In the genomic region with DNA sequence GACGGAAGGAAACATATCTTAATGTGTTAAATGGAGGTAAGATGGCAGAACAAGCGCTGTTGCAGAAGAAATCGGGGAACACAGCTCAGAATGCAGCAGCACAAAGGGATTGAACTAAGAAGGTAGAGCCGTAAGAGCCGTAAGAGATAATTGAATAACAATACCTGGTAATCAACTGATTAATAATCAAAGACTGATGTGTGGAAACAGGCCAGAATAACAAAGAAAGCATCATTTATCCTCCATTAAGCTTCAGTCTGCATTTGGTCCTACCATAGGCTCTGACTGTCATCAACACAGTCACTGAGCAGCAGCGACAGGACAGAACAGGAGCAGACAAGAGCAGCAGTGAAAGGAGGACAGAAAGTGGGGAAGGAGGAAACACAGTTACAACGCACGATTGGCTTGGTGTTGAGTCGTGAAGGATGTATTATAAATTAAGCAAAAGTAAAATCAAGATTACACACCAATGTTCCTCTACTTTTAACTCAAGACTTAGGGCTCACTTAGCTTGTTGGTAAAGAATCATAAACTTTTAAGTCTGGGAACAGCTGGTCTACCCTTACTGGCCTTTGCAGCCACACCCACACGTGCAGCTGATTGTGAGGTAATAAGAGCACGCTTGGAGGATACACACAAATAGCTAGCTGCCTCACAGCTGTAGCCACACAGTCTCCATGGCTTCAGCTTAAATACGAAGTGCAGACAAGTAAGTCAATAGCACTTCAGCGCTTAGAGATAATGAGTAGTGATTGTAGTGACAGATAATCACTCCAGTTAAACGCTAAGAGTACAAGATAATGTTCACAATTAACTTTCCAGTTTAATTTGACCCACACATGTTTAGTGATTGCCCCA, we compare ENCODE assay signal across 14 mouse cellular contexts. TPM values are rescaled to one million over a fixed set of nuclear protein-coding genes. Genes with fewer than 3 reads are reported as not detected.
A peak's percentile ranks its signal among the peaks of the same experiment; 100 is the strongest.
DNase-seq lines count a peak whose midpoint lies in the region; ATAC-seq lines count a peak whose summit lies in the region.
"Had no signal": no experiment of that assay in that cellular context is flagged by ENCODE, and none has a peak within 500 bp of the region (broad histone marks: within the 10 kb centered on the region; RNA-seq: fewer than 3 reads in every experiment).

No protein-coding gene starts in this region.

- WGBS in hindbrain, embryonic 11.5 days: 72% methylated on average over 14 of the region's 14 CpGs
- 65% methylated on average over 14 of the region's 14 CpGs for WGBS in hindbrain, embryonic 12.5 days
- 43% methylated on average over 14 of the region's 14 CpGs for WGBS in forebrain, embryonic 14.5 days

- no peak for DNase-seq in hindbrain, embryonic 11.5 days (ENCODE audit: low spot score)
- DNase-seq in ES-CJ7 (ENCODE audit: low read depth, low spot score): peak; percentile 28
- DNase-seq in MN1 (ENCODE audit: low spot score): peak; percentile 47
- DNase-seq in forebrain, embryonic 14.5 days (ENCODE audit: low spot score): peak; percentile 51
- no peak for DNase-seq in adrenal gland, postnatal 25 days
- DNase-seq in liver: no peak
- DNase-seq: lung, adult 2 months; right cerebral cortex, postnatal 4 days had no signal

- 0 out of 2 replicates have a peak, but pooled peaks cover 3% of the 10 kb centered on the region for H3K36me3 ChIP-seq in hindbrain, embryonic 11.5 days (ENCODE audit: control insufficient read depth, insufficient read depth, low read length)
- peaks cover 41% of the 10 kb centered on the region for H3K36me3 ChIP-seq in hindbrain, embryonic 12.5 days
- H3K36me3 ChIP-seq in forebrain, embryonic 14.5 days (ENCODE audit: control insufficient read depth, insufficient read depth, low read length): peaks cover 45% of the 10 kb centered on the region

- H3K4me2 ChIP-seq in hindbrain, embryonic 11.5 days (replicated peaks; ENCODE audit: low read depth, low read length): no peak overlapping the region
- no peak overlapping the region for H3K4me2 ChIP-seq in hindbrain, embryonic 12.5 days (replicated peaks)
- no peak overlapping the region for H3K4me2 ChIP-seq in forebrain, embryonic 14.5 days (ENCODE audit: low read length)
- H3K4me2 ChIP-seq: limb, embryonic 13.5 days had no signal

- H3K9ac ChIP-seq in hindbrain, embryonic 11.5 days (ENCODE audit: low read depth, low read length): no peak overlapping the region
- no peak overlapping the region for H3K9ac ChIP-seq in hindbrain, embryonic 12.5 days
- no peak overlapping the region for H3K9ac ChIP-seq in forebrain, embryonic 14.5 days (ENCODE audit: low read length)
- H3K9ac ChIP-seq: limb, embryonic 13.5 days had no signal

- peak; percentile 40; the same call in 1 of the 2 replicates for ATAC-seq in hindbrain, embryonic 11.5 days (ENCODE audit: low FRiP score)
- ATAC-seq in hindbrain, embryonic 12.5 days (ENCODE audit: low FRiP score): no peak
- ATAC-seq in forebrain, embryonic 14.5 days: peak; percentile 78
- ATAC-seq: Patski had no signal

- H3K27me3 ChIP-seq in hindbrain, embryonic 11.5 days (ENCODE audit: control insufficient read depth, insufficient read depth, low read length): no peaks in the 10 kb centered on the region
- no peaks in the 10 kb centered on the region for H3K27me3 ChIP-seq in hindbrain, embryonic 12.5 days
- no peaks in the 10 kb centered on the region for H3K27me3 ChIP-seq in forebrain, embryonic 14.5 days (replicated peaks; ENCODE audit: control insufficient read depth, insufficient read depth, low read length)
- H3K27me3 ChIP-seq: limb, embryonic 13.5 days; Patski had no signal

- no peak overlapping the region for H3K27ac ChIP-seq in hindbrain, embryonic 11.5 days (ENCODE audit: low read depth, low read length)
- H3K27ac ChIP-seq in hindbrain, embryonic 12.5 days: no peak overlapping the region; the same call in 1 of the 2 replicates
- no peak overlapping the region for H3K27ac ChIP-seq in forebrain, embryonic 14.5 days (ENCODE audit: low read depth, low read length)
- H3K27ac ChIP-seq: layer of hippocampus, adult 2 months; left cerebral cortex, adult 2 months; limb, embryonic 13.5 days; macrophage had no signal

- H3K4me3 ChIP-seq in hindbrain, embryonic 11.5 days (ENCODE audit: low read depth, low read length): no peak overlapping the region
- no peak overlapping the region for H3K4me3 ChIP-seq in hindbrain, embryonic 12.5 days
- H3K4me3 ChIP-seq in forebrain, embryonic 14.5 days (ENCODE audit: low read depth, low read length): no peak overlapping the region
- H3K4me3 ChIP-seq: layer of hippocampus, adult 2 months; left cerebral cortex, adult 2 months; limb, embryonic 13.5 days had no signal

- no peaks in the 10 kb centered on the region for H3K9me3 ChIP-seq in hindbrain, embryonic 11.5 days (ENCODE audit: control insufficient read depth, low read length)
- H3K9me3 ChIP-seq in hindbrain, embryonic 12.5 days (replicated peaks): no peaks in the 10 kb centered on the region
- H3K9me3 ChIP-seq in forebrain, embryonic 14.5 days (replicated peaks; ENCODE audit: control insufficient read depth, low read length): no peaks in the 10 kb centered on the region
- H3K9me3 ChIP-seq: limb, embryonic 13.5 days had no signal

- H3K4me1 ChIP-seq in hindbrain, embryonic 11.5 days (replicated peaks; ENCODE audit: control insufficient read depth, insufficient read depth, low read length): no peaks in the 10 kb centered on the region
- no peaks in the 10 kb centered on the region for H3K4me1 ChIP-seq in hindbrain, embryonic 12.5 days
- peaks cover 3% of the 10 kb centered on the region; the same call in 1 of the 2 replicates for H3K4me1 ChIP-seq in forebrain, embryonic 14.5 days (ENCODE audit: control insufficient read depth, insufficient read depth, low read length)
- H3K4me1 ChIP-seq: limb, embryonic 13.5 days had no signal

RNA-seq across cellular contexts. Expression of a gene that starts 59.8 kb away (rescaled TPM):
- 80.1 and 108 TPM in 2 replicates for polyA plus RNA-seq in hindbrain, embryonic 11.5 days (2014; fragmentation: Nextera tagmentation; extraction: Ambion mirVana)
- polyA plus RNA-seq in hindbrain, embryonic 12.5 days (2016; fragmentation: Nextera tagmentation; extraction: Ambion mirVana): 103 and 118 TPM in 2 replicates
- polyA plus RNA-seq in forebrain, embryonic 14.5 days (2014; fragmentation: Nextera tagmentation; extraction: Ambion mirVana): 107 and 164 TPM in 2 replicates
- total RNA-seq in adrenal gland, postnatal 25 days (2021): 37.9 and 41.5 TPM in 2 replicates

Comparison
In these comparisons a context has a peak if more than half of its experiments do, and no peak if none do; other contexts are left out.
1. DNase-seq: peak in ES-CJ7 (single experiment), MN1 (single experiment) and forebrain, embryonic 14.5 days (single experiment); none in hindbrain, embryonic 11.5 days (single experiment), adrenal gland, postnatal 25 days (single experiment) and liver (single experiment).